In genomic region chr8:26504319-26505035, GRCm38 (mm10) we compare ENCODE assay signal across 18 mouse cellular contexts.
DNase-seq lines count a peak whose midpoint lies in the region; ATAC-seq and TF ChIP-seq lines count a peak whose summit lies in the region.
"Had no signal": no experiment of that assay in that cellular context is flagged by ENCODE, and none has a peak within 500 bp of the region (broad histone marks: within the 10 kb centered on the region; RNA-seq: fewer than 3 reads in every experiment).

No protein-coding gene starts in this region.

- intact Hi-C loops in left cerebral cortex, postnatal 14 days (cut with DNase I) = no loop called here

- H3K27ac ChIP-seq in hindbrain, embryonic 11.5 days (ENCODE audit: low read depth, low read length) = no peak overlapping the region
- H3K27ac ChIP-seq in hindbrain, embryonic 13.5 days = no peak overlapping the region
- H3K27ac ChIP-seq in neural tube, embryonic 13.5 days (replicated peaks) = 0 out of 2 replicates have a peak overlapping the region, but pooled peaks have one; percentile 38
- H3K27ac ChIP-seq: liver, embryonic 13.5 days had no signal

- H3K9me3 ChIP-seq in hindbrain, embryonic 11.5 days (ENCODE audit: control insufficient read depth, low read length) = no peaks in the 10 kb centered on the region
- H3K9me3 ChIP-seq in hindbrain, embryonic 13.5 days = no peaks in the 10 kb centered on the region
- no peaks in the 10 kb centered on the region for H3K9me3 ChIP-seq in neural tube, embryonic 13.5 days
- H3K9me3 ChIP-seq: G1E; heart, embryonic 12.5 days; liver, embryonic 13.5 days had no signal

- 61% methylated on average over 16 of the region's 16 CpGs for WGBS in hindbrain, embryonic 11.5 days
- 61% methylated on average over 16 of the region's 16 CpGs for WGBS in hindbrain, embryonic 13.5 days
- 42% methylated on average over 16 of the region's 16 CpGs for WGBS in neural tube, embryonic 13.5 days

- peak; percentile 37 for DNase-seq in hindbrain, embryonic 11.5 days (ENCODE audit: low spot score)
- peak; percentile 12 for DNase-seq in brain, embryonic 14.5 days (ENCODE audit: low read depth)
- peak; percentile 40 for DNase-seq in forelimb bud, embryonic 11.5 days (ENCODE audit: low read depth, low spot score)
- DNase-seq in thymus, postnatal 25 days = no peak
- no peak for DNase-seq in left cerebral cortex, postnatal 14 days (ENCODE audit: low spot score in 2 of 2)
- DNase-seq: adrenal gland, adult 2 months; cerebellum, adult 18-20 months; gastrocnemius, postnatal 14 days; heart, postnatal 4 days; kidney, postnatal 14 days; liver, embryonic 13.5 days; right cerebral cortex, adult 18-20 months; thymus, adult 18-20 months had no signal

- no peak overlapping the region for H3K4me3 ChIP-seq in hindbrain, embryonic 11.5 days (ENCODE audit: low read depth, low read length)
- H3K4me3 ChIP-seq in hindbrain, embryonic 13.5 days = no peak overlapping the region
- no peak overlapping the region for H3K4me3 ChIP-seq in neural tube, embryonic 13.5 days
- H3K4me3 ChIP-seq: erythroblast, embryonic 14.5 days; heart, embryonic 12.5 days; liver, embryonic 13.5 days had no signal

- H3K4me1 ChIP-seq in hindbrain, embryonic 11.5 days (replicated peaks; ENCODE audit: control insufficient read depth, insufficient read depth, low read length) = peaks cover 4% of the 10 kb centered on the region; the same call in 1 of the 2 replicates
- H3K4me1 ChIP-seq in hindbrain, embryonic 13.5 days (replicated peaks) = peaks cover 30% of the 10 kb centered on the region
- H3K4me1 ChIP-seq in neural tube, embryonic 13.5 days (replicated peaks) = peaks cover 38% of the 10 kb centered on the region
- H3K4me1 ChIP-seq: liver, embryonic 13.5 days had no signal

- no peak overlapping the region for H3K4me2 ChIP-seq in hindbrain, embryonic 11.5 days (replicated peaks; ENCODE audit: low read depth, low read length)
- no peak overlapping the region for H3K4me2 ChIP-seq in hindbrain, embryonic 13.5 days
- no peak overlapping the region for H3K4me2 ChIP-seq in neural tube, embryonic 13.5 days
- H3K4me2 ChIP-seq: heart, embryonic 12.5 days; liver, embryonic 13.5 days had no signal

- ATAC-seq in hindbrain, embryonic 11.5 days (ENCODE audit: low FRiP score) = peak; percentile 59; the same call in 1 of the 2 replicates
- ATAC-seq in hindbrain, embryonic 13.5 days (ENCODE audit: low FRiP score) = no peak
- peak; percentile 48; the same call in 1 of the 2 replicates for ATAC-seq in neural tube, embryonic 13.5 days (ENCODE audit: low read depth)

- no peak for TF ChIP-seq CTCF in brain, embryonic 14.5 days (IDR thresholded peaks at IDR 0.05; ENCODE audit: borderline replicate concordance, extremely low read depth, insufficient read depth, insufficient read length)

- H3K36me3 ChIP-seq in hindbrain, embryonic 11.5 days (ENCODE audit: control insufficient read depth, insufficient read depth, low read length) = no peaks in the 10 kb centered on the region
- no peaks in the 10 kb centered on the region for H3K36me3 ChIP-seq in hindbrain, embryonic 13.5 days
- no peaks in the 10 kb centered on the region for H3K36me3 ChIP-seq in neural tube, embryonic 13.5 days
- H3K36me3 ChIP-seq: G1E; heart, embryonic 12.5 days; liver, embryonic 13.5 days had no signal

- H3K27me3 ChIP-seq in hindbrain, embryonic 11.5 days (ENCODE audit: control insufficient read depth, insufficient read depth, low read length) = no peaks in the 10 kb centered on the region
- 0 out of 2 replicates have a peak, but pooled peaks cover 7% of the 10 kb centered on the region for H3K27me3 ChIP-seq in hindbrain, embryonic 13.5 days
- peaks cover 4% of the 10 kb centered on the region; the same call in 1 of the 2 replicates for H3K27me3 ChIP-seq in neural tube, embryonic 13.5 days
- H3K27me3 ChIP-seq: heart, embryonic 12.5 days had no signal

- H3K9ac ChIP-seq in hindbrain, embryonic 11.5 days (ENCODE audit: low read depth, low read length) = no peak overlapping the region
- no peak overlapping the region for H3K9ac ChIP-seq in hindbrain, embryonic 13.5 days
- no peak overlapping the region for H3K9ac ChIP-seq in neural tube, embryonic 13.5 days
- H3K9ac ChIP-seq: heart, embryonic 12.5 days; liver, embryonic 13.5 days had no signal

- TF ChIP-seq POLR2A in brain, embryonic 14.5 days (IDR thresholded peaks at IDR 0.05; ENCODE audit: borderline replicate concordance, extremely low read depth, insufficient read depth, insufficient read length, poor library complexity, severe bottlenecking) = no peak

Comparison
In these comparisons a context has a peak if more than half of its experiments do, and no peak if none do; other contexts are left out.
1. DNase-seq: peak in hindbrain, embryonic 11.5 days (single experiment), brain, embryonic 14.5 days (single experiment) and forelimb bud, embryonic 11.5 days (single experiment); none in thymus, postnatal 25 days (single experiment) and left cerebral cortex, postnatal 14 days (0 of 2).